Mouse (Mus musculus): ENCODE data around the gene Olfr958. TPM values are rescaled to one million over a fixed set of nuclear protein-coding genes. Genes with fewer than 3 reads are reported as not detected.

Gene Olfr958
- not detected in 2 replicates for polyA plus RNA-seq (2014; fragmentation: Nextera tagmentation; extraction: Ambion mirVana)

- Histone ChIP-seq H3K27me3 (ENCODE audit: control insufficient read depth, insufficient read depth, low read length) (no peaks in the 10 kb centered on the region), H3K9me3 (ENCODE audit: control insufficient read depth, low read length) (no peaks in the 10 kb centered on the region), H3K4me3 (ENCODE audit: low read depth, low read length) (no peak within 1 kb of the TSS), H3K36me3 (ENCODE audit: control insufficient read depth, insufficient read depth, low read length) (no peaks in the 10 kb centered on the region), H3K27ac (ENCODE audit: low read depth, low read length) (no peak within 1 kb of the TSS), H3K9ac (replicated peaks; ENCODE audit: low read depth, low read length) (no peak within 1 kb of the TSS), H3K4me1 (ENCODE audit: control insufficient read depth, insufficient read depth, low read length) (peaks cover 10% of the 10 kb centered on the region; the same call in 1 of the 2 replicates), H3K4me2 (ENCODE audit: low read depth, low read length) (no peak within 1 kb of the TSS)
- WGBS: 30% methylated on average over 2 of the region's 2 CpGs
- peak; percentile 74 for ATAC-seq (ENCODE audit: low read depth)
Observed at GRCm38 (mm10) chr9:39553946-39554345, at the start of gene Olfr958. Gene Olfr958 (minus strand): TSS chr9:39554054.

- no peaks in the 10 kb centered on the region for H3K27me3 ChIP-seq (ENCODE audit: control insufficient read depth, insufficient read depth, low read length)
- H3K9me3 ChIP-seq (ENCODE audit: control insufficient read depth, low read length): no peaks in the 10 kb centered on the region
- peak overlapping the region; percentile 41; the same call in 1 of the 2 replicates for H3K27ac ChIP-seq (ENCODE audit: low read depth, low read length)
- no peaks in the 10 kb centered on the region; the same call in 1 of the 2 replicates for H3K4me1 ChIP-seq (ENCODE audit: control insufficient read depth, insufficient read depth, low read length)
- 2% methylated on average over 9 of the region's 9 CpGs for WGBS
- H3K9ac ChIP-seq (replicated peaks; ENCODE audit: low read depth, low read length): peak overlapping the region; percentile 21; the same call in 1 of the 2 replicates
- no peaks in the 10 kb centered on the region for H3K36me3 ChIP-seq (ENCODE audit: control insufficient read depth, insufficient read depth, low read length)
- H3K4me2 ChIP-seq (ENCODE audit: low read depth, low read length): peak overlapping the region; percentile 65
- H3K4me3 ChIP-seq (ENCODE audit: low read depth, low read length): peak overlapping the region; percentile 34
- peak; percentile 77 for ATAC-seq (ENCODE audit: low read depth)
Observed at GRCm38 (mm10) chr9:39603333-39603845, 49.5 kb upstream of the Olfr958 start.

GRCm38 (mm10) chr9:39602536-39603332, 48.9 kb upstream of the Olfr958 start:
- H3K4me1 ChIP-seq (ENCODE audit: control insufficient read depth, insufficient read depth, low read length): no peaks in the 10 kb centered on the region; the same call in 1 of the 2 replicates
- H3K4me3 ChIP-seq (ENCODE audit: low read depth, low read length): peak overlapping the region; percentile 34
- ATAC-seq (ENCODE audit: low read depth): peak; percentile 93
- WGBS: under 1% methylated on average over 19 of the region's 19 CpGs
- H3K36me3 ChIP-seq (ENCODE audit: control insufficient read depth, insufficient read depth, low read length): no peaks in the 10 kb centered on the region
- H3K27me3 ChIP-seq (ENCODE audit: control insufficient read depth, insufficient read depth, low read length): no peaks in the 10 kb centered on the region
- H3K4me2 ChIP-seq (ENCODE audit: low read depth, low read length): peak overlapping the region; percentile 65
- H3K27ac ChIP-seq (ENCODE audit: low read depth, low read length): peak overlapping the region; percentile 41; the same call in 1 of the 2 replicates
- H3K9me3 ChIP-seq (ENCODE audit: control insufficient read depth, low read length): no peaks in the 10 kb centered on the region
- peak overlapping the region; percentile 21 for H3K9ac ChIP-seq (replicated peaks; ENCODE audit: low read depth, low read length)

GRCm38 (mm10) chr9:39577050-39577449, 23.2 kb upstream of the Olfr958 start:
- WGBS: 90% methylated on average over 5 of the region's 5 CpGs
- no peak for ATAC-seq (ENCODE audit: low read depth)
- no peak overlapping the region for H3K9ac ChIP-seq (replicated peaks; ENCODE audit: low read depth, low read length)
- H3K4me2 ChIP-seq (ENCODE audit: low read depth, low read length): no peak overlapping the region
- H3K9me3 ChIP-seq (ENCODE audit: control insufficient read depth, low read length): no peaks in the 10 kb centered on the region
- no peaks in the 10 kb centered on the region for H3K36me3 ChIP-seq (ENCODE audit: control insufficient read depth, insufficient read depth, low read length)
- H3K27me3 ChIP-seq (ENCODE audit: control insufficient read depth, insufficient read depth, low read length): no peaks in the 10 kb centered on the region
- H3K4me3 ChIP-seq (ENCODE audit: low read depth, low read length): no peak overlapping the region
- no peak overlapping the region for H3K27ac ChIP-seq (ENCODE audit: low read depth, low read length)
- no peaks in the 10 kb centered on the region for H3K4me1 ChIP-seq (ENCODE audit: control insufficient read depth, insufficient read depth, low read length)

- 86% methylated on average over 3 of the region's 3 CpGs for WGBS
- H3K9me3 ChIP-seq (ENCODE audit: control insufficient read depth, low read length): no peaks in the 10 kb centered on the region
- H3K4me1 ChIP-seq (ENCODE audit: control insufficient read depth, insufficient read depth, low read length): no peaks in the 10 kb centered on the region
- no peak within 1 kb of the TSS for H3K27ac ChIP-seq (ENCODE audit: low read depth, low read length)
- no peak within 1 kb of the TSS for H3K4me3 ChIP-seq (ENCODE audit: low read depth, low read length)
- H3K36me3 ChIP-seq (ENCODE audit: control insufficient read depth, insufficient read depth, low read length): no peaks in the 10 kb centered on the region
- no peaks in the 10 kb centered on the region for H3K27me3 ChIP-seq (ENCODE audit: control insufficient read depth, insufficient read depth, low read length)
- no peak within 1 kb of the TSS for H3K4me2 ChIP-seq (ENCODE audit: low read depth, low read length)
- H3K9ac ChIP-seq (replicated peaks; ENCODE audit: low read depth, low read length): no peak within 1 kb of the TSS
- no peak for ATAC-seq (ENCODE audit: low read depth)
Observed at GRCm38 (mm10) chr9:39575469-39575868, 21.6 kb upstream of the Olfr958 start, which contains the start of gene Olfr959. Gene Olfr959 (minus strand): TSS chr9:39575569.

- peak; percentile 30; the same call in 1 of the 2 replicates for ATAC-seq (ENCODE audit: low read depth)
- no peaks in the 10 kb centered on the region for H3K9me3 ChIP-seq (ENCODE audit: control insufficient read depth, low read length)
- H3K4me2 ChIP-seq (ENCODE audit: low read depth, low read length): no peak overlapping the region
- H3K36me3 ChIP-seq (ENCODE audit: control insufficient read depth, insufficient read depth, low read length): no peaks in the 10 kb centered on the region
- H3K27ac ChIP-seq (ENCODE audit: low read depth, low read length): peak overlapping the region; percentile 83
- H3K4me1 ChIP-seq (ENCODE audit: control insufficient read depth, insufficient read depth, low read length): peaks cover 10% of the 10 kb centered on the region; the same call in 1 of the 2 replicates
- no peak overlapping the region for H3K9ac ChIP-seq (replicated peaks; ENCODE audit: low read depth, low read length)
- no peak overlapping the region for H3K4me3 ChIP-seq (ENCODE audit: low read depth, low read length)
- H3K27me3 ChIP-seq (ENCODE audit: control insufficient read depth, insufficient read depth, low read length): no peaks in the 10 kb centered on the region
Observed at GRCm38 (mm10) chr9:39558349-39558647, 4.4 kb upstream of the Olfr958 start.

GRCm38 (mm10) chr9:39557529-39558348, 3.9 kb upstream of the Olfr958 start:
- ATAC-seq (ENCODE audit: low read depth): peak; percentile 92
- 27% methylated on average over 3 of the region's 3 CpGs for WGBS
- no peaks in the 10 kb centered on the region for H3K9me3 ChIP-seq (ENCODE audit: control insufficient read depth, low read length)
- peaks cover 10% of the 10 kb centered on the region; the same call in 1 of the 2 replicates for H3K4me1 ChIP-seq (ENCODE audit: control insufficient read depth, insufficient read depth, low read length)
- H3K36me3 ChIP-seq (ENCODE audit: control insufficient read depth, insufficient read depth, low read length): no peaks in the 10 kb centered on the region
- H3K27ac ChIP-seq (ENCODE audit: low read depth, low read length): peak overlapping the region; percentile 83
- H3K4me3 ChIP-seq (ENCODE audit: low read depth, low read length): no peak overlapping the region
- peak overlapping the region; percentile 12; the same call in 1 of the 2 replicates for H3K4me2 ChIP-seq (ENCODE audit: low read depth, low read length)
- no peaks in the 10 kb centered on the region for H3K27me3 ChIP-seq (ENCODE audit: control insufficient read depth, insufficient read depth, low read length)
- H3K9ac ChIP-seq (replicated peaks; ENCODE audit: low read depth, low read length): peak overlapping the region; percentile 28; the same call in 1 of the 2 replicates

- 86% methylated on average over 5 of the region's 5 CpGs for WGBS
- Histone ChIP-seq H3K4me1 (ENCODE audit: control insufficient read depth, insufficient read depth, low read length) (no peaks in the 10 kb centered on the region), H3K9ac (replicated peaks; ENCODE audit: low read depth, low read length) (no peak overlapping the region), H3K27ac (ENCODE audit: low read depth, low read length) (no peak overlapping the region), H3K4me3 (ENCODE audit: low read depth, low read length) (no peak overlapping the region), H3K36me3 (ENCODE audit: control insufficient read depth, insufficient read depth, low read length) (no peaks in the 10 kb centered on the region), H3K4me2 (ENCODE audit: low read depth, low read length) (no peak overlapping the region), H3K27me3 (ENCODE audit: control insufficient read depth, insufficient read depth, low read length) (no peaks in the 10 kb centered on the region), H3K9me3 (ENCODE audit: control insufficient read depth, low read length) (no peaks in the 10 kb centered on the region)
- no peak for ATAC-seq (ENCODE audit: low read depth)
Observed at GRCm38 (mm10) chr9:39550806-39551205, 3.0 kb downstream of the Olfr958 start.
